Mouse (Mus musculus) liver, embryonic 13.5 days (tissue): ENCODE measurements around the gene Arhgdia. TPM values are rescaled to one million over a fixed set of nuclear protein-coding genes. Genes with fewer than 3 reads are reported as not detected.

Experiments used
- ATAC-seq: fragments of 200-750 bp; cut with Nextera tagmentation; 2 replicates; pipeline ENCODE4 v1.8.0; 2017; ENCODE audit warnings: low read depth, mild to moderate bottlenecking, moderate number of reproducible peaks, moderate library complexity
- DNase-seq: peaks from one replicate; pipeline ENCODE4 v3.0.0; 2022
- H3K27ac ChIP-seq: fragments of 300-500 bp; sonication (generic); 2 replicates; pipeline ENCODE4 v1.5.1; 2015; ENCODE audit warnings: moderate library complexity, mild to moderate bottlenecking, inconsistent platforms
- H3K27me3 ChIP-seq: fragments of 300-500 bp; sonication (generic); 2 replicates; pipeline ENCODE4 v1.6.1; 2015; ENCODE audit warnings: mild to moderate bottlenecking, inconsistent platforms
- H3K36me3 ChIP-seq: fragments of 300-500 bp; sonication (generic); 2 replicates; pipeline ENCODE4 v1.6.1; 2015; ENCODE audit warnings: mild to moderate bottlenecking, inconsistent platforms
- H3K4me1 ChIP-seq: fragments of 300-500 bp; sonication (generic); replicated peaks from 2 replicates; pipeline ENCODE4 v1.6.1; 2015; ENCODE audit warnings: inconsistent platforms
- H3K4me2 ChIP-seq: fragments of 300-500 bp; sonication (generic); 2 replicates; pipeline ENCODE4 v1.6.1; 2015; ENCODE audit warnings: inconsistent platforms, mild to moderate bottlenecking, moderate library complexity
- H3K4me3 ChIP-seq: fragments of 300-500 bp; sonication (generic); replicated peaks from 2 replicates; pipeline ENCODE4 v1.5.1; 2015; ENCODE audit warnings: mild to moderate bottlenecking, inconsistent platforms
- H3K9ac ChIP-seq: fragments of 300-500 bp; sonication (generic); 2 replicates; pipeline ENCODE4 v1.6.1; 2015; ENCODE audit warnings: mild to moderate bottlenecking, inconsistent platforms
- H3K9me3 ChIP-seq: fragments of 300-500 bp; sonication (generic); replicated peaks from 2 replicates; pipeline ENCODE4 v1.6.1; 2016; ENCODE audit warnings: inconsistent platforms
- WGBS: fragments of 180-500 bp; shearing (Covaris S2); methylation state at CpG from one replicate; pipeline ENCODE4 v1.1.7; 2015; ENCODE audit not compliant: insufficient replicate concordance; 5-methylcytosine and 5-hydroxymethylcytosine counted together
- microRNA-seq: library from miRNA; unstranded; fragments of <30 nt; microRNA quantifications from one replicate; pipeline ENCODE4, GENCODE M21; 2016
- polyA plus RNA-seq: library from polyadenylated mRNA; unstranded; fragments of >200 nt; fragmentation: Nextera tagmentation; extraction: Ambion mirVana; gene quantifications from 2 replicates; pipeline ENCODE4 v1.2.1, GENCODE M21; 2015

Gene Arhgdia
- polyA plus RNA-seq, 1 experiment from 2014 or later: 258 TPM

DNA sequence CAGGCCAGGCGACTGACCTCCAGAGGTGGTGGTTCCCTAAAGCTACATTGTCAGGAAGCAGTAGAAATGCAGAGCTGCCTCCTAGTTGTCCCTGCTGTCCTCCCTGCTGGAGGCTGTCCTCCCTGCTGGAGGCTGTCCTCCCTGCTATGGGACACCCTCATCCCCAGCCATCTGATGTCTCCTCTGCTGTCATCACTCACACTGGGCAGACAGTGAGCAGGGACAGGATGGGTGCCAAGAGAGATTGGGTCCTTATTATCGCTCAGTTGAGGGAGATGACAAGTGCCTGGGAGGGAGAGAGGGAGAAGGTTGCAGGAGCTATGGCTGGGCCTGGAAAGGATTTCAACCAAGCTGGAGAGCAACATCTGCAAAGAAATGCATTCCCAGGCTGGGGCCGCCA, 46.3 kb downstream of the Arhgdia start:
- Histone ChIP-seq H3K4me1 (peaks cover 32% of the 10 kb centered on the region), H3K4me3 (no peak overlapping the region), H3K27me3 (peaks cover 56% of the 10 kb centered on the region), H3K27ac (no peak overlapping the region), H3K36me3 (no peaks in the 10 kb centered on the region), H3K9me3 (no peaks in the 10 kb centered on the region), H3K9ac (no peak overlapping the region), H3K4me2 (no peak overlapping the region)
- WGBS: 66% methylated on average over 3 of the region's 3 CpGs
- ATAC-seq (no peak), DNase-seq (no peak)

- H3K36me3 ChIP-seq: no peaks in the 10 kb centered on the region
- H3K27ac ChIP-seq: no peak overlapping the region
- no peak overlapping the region for H3K4me2 ChIP-seq
- DNase-seq: no peak
- no peak overlapping the region for H3K4me3 ChIP-seq
- ATAC-seq: no peak
- peaks cover 22% of the 10 kb centered on the region for H3K4me1 ChIP-seq
- 65% methylated on average over 8 of the region's 8 CpGs for WGBS
- H3K9ac ChIP-seq: no peak overlapping the region
- H3K9me3 ChIP-seq: no peaks in the 10 kb centered on the region
- peaks cover 66% of the 10 kb centered on the region for H3K27me3 ChIP-seq
Observed at GRCm38 (mm10) chr11:120534093-120534492, 47.3 kb downstream of the Arhgdia start.

DNA sequence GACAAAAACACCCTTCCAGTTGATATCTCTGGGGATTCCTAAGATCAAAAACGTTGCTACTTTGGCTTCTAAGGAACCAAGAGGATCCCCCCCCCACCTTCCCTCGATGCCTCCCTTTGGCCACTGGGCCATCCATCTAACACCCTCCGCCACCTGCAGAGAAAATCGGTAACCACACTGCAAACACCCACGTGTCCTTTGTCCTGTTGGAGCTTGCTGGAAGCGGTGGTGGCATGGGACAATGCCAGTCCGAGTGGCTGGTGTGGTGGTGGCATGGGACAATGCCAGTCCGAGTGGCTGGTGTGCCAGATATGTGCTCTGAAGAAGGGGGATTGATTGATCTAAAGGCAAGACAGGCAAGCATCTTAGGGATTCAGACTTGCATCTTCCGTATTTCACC, 49.8 kb downstream of the Arhgdia start:
- peak overlapping the region; percentile 61 for H3K4me2 ChIP-seq
- no peak for DNase-seq
- no peak for ATAC-seq
- H3K4me3 ChIP-seq: peak overlapping the region; percentile 54
- no peaks in the 10 kb centered on the region for H3K9me3 ChIP-seq
- H3K4me1 ChIP-seq: peaks cover 31% of the 10 kb centered on the region
- H3K9ac ChIP-seq: peak overlapping the region; percentile 65
- no peak overlapping the region; the same call in 1 of the 2 replicates for H3K27ac ChIP-seq
- H3K36me3 ChIP-seq: no peaks in the 10 kb centered on the region
- peaks cover 79% of the 10 kb centered on the region for H3K27me3 ChIP-seq
- 30% methylated on average over 9 of the region's 9 CpGs for WGBS

GRCm38 (mm10) chr11:120530085-120530964, 51.1 kb downstream of the Arhgdia start, which contains the start of gene Gcgr:
Gene Gcgr (plus strand): TSS chr11:120530699.
- no peak for DNase-seq
- H3K4me2 ChIP-seq: peak within 1 kb of the TSS; percentile 61
- no peak; the same call in 1 of the 2 replicates for ATAC-seq
- no peaks in the 10 kb centered on the region for H3K9me3 ChIP-seq
- peaks cover 74% of the 10 kb centered on the region for H3K27me3 ChIP-seq
- H3K36me3 ChIP-seq: no peaks in the 10 kb centered on the region
- peak within 1 kb of the TSS; percentile 54 for H3K4me3 ChIP-seq
- 10% methylated on average over 62 of the region's 62 CpGs for WGBS
- H3K27ac ChIP-seq: peak within 1 kb of the TSS; percentile 29
- H3K9ac ChIP-seq: peak within 1 kb of the TSS; percentile 65
- H3K4me1 ChIP-seq: peaks cover 31% of the 10 kb centered on the region

- Histone ChIP-seq H3K27me3 (peaks cover 63% of the 10 kb centered on the region), H3K4me3 (no peak overlapping the region), H3K4me2 (no peak overlapping the region), H3K27ac (peak overlapping the region; percentile 29), H3K9me3 (no peaks in the 10 kb centered on the region), H3K36me3 (no peaks in the 10 kb centered on the region), H3K9ac (no peak overlapping the region), H3K4me1 (peaks cover 31% of the 10 kb centered on the region)
- DNase-seq: no peak
- peak; percentile 46 for ATAC-seq
- 62% methylated on average over 4 of the region's 4 CpGs for WGBS
Observed at GRCm38 (mm10) chr11:120528903-120529302, 52.5 kb downstream of the Arhgdia start.

Small RNA genes lying within 50 kb of the gene (microRNA-seq; reads per million reads assigned to microRNA genes)
- gene Mir6936: 10.6 reads per million, percentile 24 among the genes with 10 or more reads in this experiment

Other genes with a start within 250 kb of the Arhgdia start
- gene Actg1, start 233.1 kb downstream of the Arhgdia start, polyA plus RNA-seq: 712 and 750 TPM in 2 replicates
- gene Fscn2, start 220.1 kb downstream of the Arhgdia start, polyA plus RNA-seq: not detected in 2 replicates
- 7.8 and 8.7 TPM in 2 replicates for gene Faap100, start 202.9 kb downstream of the Arhgdia start, polyA plus RNA-seq
- 22.3 and 26.8 TPM in 2 replicates for gene Nploc4, start 143.9 kb downstream of the Arhgdia start, polyA plus RNA-seq
- not detected in 2 replicates for gene Tspan10, start 139.0 kb downstream of the Arhgdia start, polyA plus RNA-seq
- 0.12 TPM in 1 of 2 replicates, not detected in the other for gene Pde6g, start 128.1 kb downstream of the Arhgdia start, polyA plus RNA-seq
- gene Oxld1, start 123.6 kb downstream of the Arhgdia start, polyA plus RNA-seq: 8.4 and 9.5 TPM in 2 replicates
- gene Ccdc137, start 123.5 kb downstream of the Arhgdia start, polyA plus RNA-seq: 20.2 and 23.1 TPM in 2 replicates
- gene Arl16, start 114.0 kb downstream of the Arhgdia start, polyA plus RNA-seq: 15.9 and 16.0 TPM in 2 replicates
- 142 and 150 TPM in 2 replicates for gene Mrpl12, start 97.0 kb downstream of the Arhgdia start, polyA plus RNA-seq
- 42.2 and 44.1 TPM in 2 replicates for gene Slc25a10, start 89.8 kb downstream of the Arhgdia start, polyA plus RNA-seq
- gene Gcgr, start 50.9 kb downstream of the Arhgdia start, polyA plus RNA-seq: 10.0 and 10.7 TPM in 2 replicates
- 45.7 and 46.9 TPM in 2 replicates for gene Mcrip1, start 31.9 kb downstream of the Arhgdia start, polyA plus RNA-seq
- 0.22 TPM in 1 of 2 replicates, not detected in the other for gene Ppp1r27, start 30.5 kb downstream of the Arhgdia start, polyA plus RNA-seq
- 403 and 453 TPM in 2 replicates for gene P4hb, start 8.4 kb downstream of the Arhgdia start, polyA plus RNA-seq
- gene Alyref, start 16.7 kb upstream of the Arhgdia start, polyA plus RNA-seq: 379 and 416 TPM in 2 replicates
- gene Anapc11, start 16.8 kb upstream of the Arhgdia start, polyA plus RNA-seq: 99.1 and 102 TPM in 2 replicates
- gene Npb, start 26.9 kb upstream of the Arhgdia start, polyA plus RNA-seq: 9.5 and 12.6 TPM in 2 replicates
- gene Pcyt2, start 36.3 kb upstream of the Arhgdia start, polyA plus RNA-seq: 114 and 116 TPM in 2 replicates
- gene Sirt7, start 43.6 kb upstream of the Arhgdia start, polyA plus RNA-seq: 33.8 and 34.3 TPM in 2 replicates
- gene Mafg, start 52.0 kb upstream of the Arhgdia start, polyA plus RNA-seq: 39.8 and 40.0 TPM in 2 replicates
- 6.0 and 6.9 TPM in 2 replicates for gene Pycr1, start 62.1 kb upstream of the Arhgdia start, polyA plus RNA-seq
- 0.23 TPM in 1 of 2 replicates, not detected in the other for gene Myadml2, start 66.5 kb upstream of the Arhgdia start, polyA plus RNA-seq
- gene Notum, start 79.6 kb upstream of the Arhgdia start, polyA plus RNA-seq: 0.27 and 0.36 TPM in 2 replicates
- gene Aspscr1, start 91.3 kb upstream of the Arhgdia start, polyA plus RNA-seq: 49.2 and 52.5 TPM in 2 replicates
- gene Cenpx, start 132.1 kb upstream of the Arhgdia start, polyA plus RNA-seq: 123 and 126 TPM in 2 replicates
- 13.0 and 14.3 TPM in 2 replicates for gene Lrrc45, start 132.3 kb upstream of the Arhgdia start, polyA plus RNA-seq
- gene Rac3, start 139.8 kb upstream of the Arhgdia start, polyA plus RNA-seq: 1.7 and 2.3 TPM in 2 replicates
- gene Dcxr, start 145.7 kb upstream of the Arhgdia start, polyA plus RNA-seq: 8.8 and 9.6 TPM in 2 replicates
- gene Cbr2, start 150.5 kb upstream of the Arhgdia start, polyA plus RNA-seq: 0.22 TPM in 1 of 2 replicates, not detected in the other
- gene Hmga1b, start 181.2 kb upstream of the Arhgdia start, polyA plus RNA-seq: 4.9 and 6.5 TPM in 2 replicates
- gene Rfng, start 202.6 kb upstream of the Arhgdia start, polyA plus RNA-seq: 11.2 and 15.4 TPM in 2 replicates
- gene Gps1, start 202.6 kb upstream of the Arhgdia start, polyA plus RNA-seq: 102 and 104 TPM in 2 replicates
- gene Dus1l, start 214.8 kb upstream of the Arhgdia start, polyA plus RNA-seq: 82.6 and 86.2 TPM in 2 replicates
- 15.3 and 17.9 TPM in 2 replicates for gene Fasn, start 242.9 kb upstream of the Arhgdia start, polyA plus RNA-seq